Mouse (Mus musculus) olfactory bulb, adult 2 months (tissue): ENCODE results near the gene Mpv17.

Experiments
- CTCF ChIP-seq: fragments of 200-500 bp; IDR thresholded peaks from 2 replicates; pipeline ENCODE4 v1.5.1; 2012; ENCODE audit warnings: low read depth, mild to moderate bottlenecking, low read length, moderate library complexity; ENCODE audit not compliant: insufficient read depth
- POLR2A ChIP-seq: fragments of 200-500 bp; IDR thresholded peaks from 2 replicates; pipeline ENCODE4 v1.6.1; 2012; ENCODE audit warnings: mild to moderate bottlenecking, low read depth, low read length, moderate library complexity; ENCODE audit not compliant: insufficient read depth

DNA sequence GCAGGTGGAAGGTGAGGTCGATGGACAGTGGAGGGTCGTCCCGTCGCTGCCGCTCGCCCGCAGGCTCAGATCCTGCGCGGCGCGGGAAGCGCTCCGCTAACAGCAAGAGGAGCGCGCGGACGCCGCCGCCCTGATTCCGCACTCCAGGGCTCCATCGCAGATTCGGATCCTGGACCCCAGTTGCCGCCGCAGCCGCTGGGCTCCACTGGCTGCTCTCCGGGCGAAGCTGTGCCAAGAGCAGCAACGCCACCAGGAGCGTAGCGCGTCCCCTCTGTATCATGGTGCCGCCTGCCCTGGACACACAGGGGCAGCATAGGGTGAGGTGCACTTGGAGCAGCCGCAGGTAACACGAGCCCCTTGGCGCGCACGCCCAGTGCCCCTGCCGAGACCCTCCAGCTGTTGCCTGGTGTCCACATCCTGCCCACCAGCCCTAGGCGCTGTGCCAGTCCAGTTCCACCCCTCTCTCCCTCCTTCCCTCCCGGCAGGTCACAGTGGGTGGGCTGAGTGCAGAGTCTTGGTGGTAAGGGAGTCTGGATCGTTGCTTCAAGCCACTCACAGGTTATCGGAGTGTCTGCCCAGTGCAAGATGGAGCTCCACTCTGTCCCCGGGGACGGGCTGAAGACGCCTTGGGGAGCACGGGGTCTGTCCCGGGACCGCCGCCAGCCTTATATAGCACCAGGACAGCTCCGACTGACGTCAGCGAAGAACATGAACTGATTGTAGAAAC, 15.6 kb downstream of the Mpv17 start, which contains the start of gene Ucn:
- TF ChIP-seq CTCF (no peak), POLR2A (no peak)
